Mouse (Mus musculus) hindbrain, embryonic 10.5 days (tissue): ENCODE data around the gene Uhrf1. TPM values are rescaled to one million over a fixed set of nuclear protein-coding genes. Genes with fewer than 3 reads are reported as not detected.

ENCODE experiments used
- DNase-seq: peaks from one replicate; pipeline ENCODE4 v3.0.0-alpha.2; 2017; ENCODE audit warnings: low spot score
- H3K27ac ChIP-seq: fragments of 300-500 bp; sonication (generic); 2 replicates; pipeline ENCODE4 v1.5.1; 2016; ENCODE audit warnings: mild to moderate bottlenecking, moderate library complexity
- H3K27me3 ChIP-seq: fragments of 300-500 bp; sonication (generic); 2 replicates; pipeline ENCODE4 v1.6.1; 2016; ENCODE audit warnings: mild to moderate bottlenecking; ENCODE audit not compliant: poor library complexity, insufficient read depth, severe bottlenecking
- H3K36me3 ChIP-seq: fragments of 300-500 bp; sonication (generic); 2 replicates; pipeline ENCODE4 v1.6.1; 2016; ENCODE audit warnings: mild to moderate bottlenecking, moderate library complexity
- H3K4me1 ChIP-seq: fragments of 300-500 bp; sonication (generic); replicated peaks from 2 replicates; pipeline ENCODE4 v1.6.1; 2016; ENCODE audit warnings: mild to moderate bottlenecking
- H3K4me3 ChIP-seq: fragments of 300-500 bp; sonication (generic); 2 replicates; pipeline ENCODE4 v1.5.1; 2016; ENCODE audit warnings: mild to moderate bottlenecking, moderate library complexity
- H3K9me3 ChIP-seq: fragments of 300-500 bp; sonication (generic); 2 replicates; pipeline ENCODE4 v1.6.1; 2016; ENCODE audit warnings: mild to moderate bottlenecking, moderate library complexity
- WGBS: fragments of 180-500 bp; shearing (Covaris S2); methylation state at CpG from one replicate; pipeline ENCODE4 v1.1.7; 2016; 5-methylcytosine and 5-hydroxymethylcytosine counted together
- polyA plus RNA-seq: library from polyadenylated mRNA; unstranded; fragments of >200 nt; fragmentation: Nextera tagmentation; extraction: Ambion mirVana; gene quantifications from 2 replicates; pipeline ENCODE4 v1.2.1, GENCODE M21; 2016

The Uhrf1 gene
- polyA plus RNA-seq, 1 experiment from 2014 or later: 196 TPM

- peaks cover 33% of the 10 kb centered on the region for H3K36me3 ChIP-seq
- peaks cover 40% of the 10 kb centered on the region for H3K4me1 ChIP-seq
- peak within 1 kb of the TSS; percentile 88 for H3K4me3 ChIP-seq
- peak; percentile 99 for DNase-seq
- 1% methylated on average over 57 of the region's 57 CpGs for WGBS
- H3K27me3 ChIP-seq: no peaks in the 10 kb centered on the region
- peak within 1 kb of the TSS; percentile 95 for H3K27ac ChIP-seq
- H3K9me3 ChIP-seq: no peaks in the 10 kb centered on the region
These were observed 22.5 kb downstream of the Uhrf1 start, which contains the start of gene Kdm4b for GRCm38 (mm10) chr17:56325450-56326152. Gene Kdm4b, plus strand, starts transcription at chr17:56326062.

- peak overlapping the region; percentile 88 for H3K4me3 ChIP-seq
- DNase-seq: peak; percentile 19
- peak overlapping the region; percentile 95 for H3K27ac ChIP-seq
- H3K4me1 ChIP-seq: peaks cover 47% of the 10 kb centered on the region
- 3% methylated on average over 67 of the region's 67 CpGs for WGBS
- H3K27me3 ChIP-seq: no peaks in the 10 kb centered on the region
- H3K36me3 ChIP-seq: peaks cover 28% of the 10 kb centered on the region
- H3K9me3 ChIP-seq: no peaks in the 10 kb centered on the region
These were observed 23.3 kb downstream of the Uhrf1 start for GRCm38 (mm10) chr17:56326153-56327147.

GRCm38 (mm10) chr17:56329267-56329666 lies 26.1 kb downstream of the Uhrf1 start:
- Histone ChIP-seq H3K27ac (no peak overlapping the region), H3K4me1 (peaks cover 61% of the 10 kb centered on the region), H3K4me3 (no peak overlapping the region), H3K9me3 (no peaks in the 10 kb centered on the region), H3K27me3 (no peaks in the 10 kb centered on the region), H3K36me3 (peaks cover 5% of the 10 kb centered on the region)
- no peak for DNase-seq

- peak overlapping the region; percentile 13; the same call in 1 of the 2 replicates for H3K27ac ChIP-seq
- no peak for DNase-seq
- WGBS: 76% methylated on average over 3 of the region's 3 CpGs
- no peaks in the 10 kb centered on the region for H3K9me3 ChIP-seq
- H3K4me1 ChIP-seq: peaks cover 55% of the 10 kb centered on the region
- H3K4me3 ChIP-seq: no peak overlapping the region
- peaks cover 13% of the 10 kb centered on the region for H3K36me3 ChIP-seq
- H3K27me3 ChIP-seq: no peaks in the 10 kb centered on the region
These were observed 27.2 kb downstream of the Uhrf1 start for GRCm38 (mm10) chr17:56330345-56330744.

- DNase-seq: no peak
- Histone ChIP-seq H3K36me3 (peaks cover 13% of the 10 kb centered on the region), H3K4me1 (peaks cover 58% of the 10 kb centered on the region)
These were observed 28.1 kb downstream of the Uhrf1 start for GRCm38 (mm10) chr17:56331256-56331655.

GRCm38 (mm10) chr17:56332987-56333386 lies 29.9 kb downstream of the Uhrf1 start:
- Histone ChIP-seq H3K36me3 (peaks cover 13% of the 10 kb centered on the region), H3K27me3 (no peaks in the 10 kb centered on the region), H3K27ac (no peak overlapping the region), H3K4me1 (peaks cover 45% of the 10 kb centered on the region), H3K4me3 (no peak overlapping the region), H3K9me3 (no peaks in the 10 kb centered on the region)
- peak; percentile 35 for DNase-seq
- 47% methylated on average over 8 of the region's 8 CpGs for whole genome bisulfite sequencing

More at GRCm38 (mm10) chr17:56331256-56331655, 28.1 kb downstream of the Uhrf1 start:
- H3K4me3 ChIP-seq: no peak overlapping the region
- no peaks in the 10 kb centered on the region for H3K9me3 ChIP-seq
- no peaks in the 10 kb centered on the region for H3K27me3 ChIP-seq
- no peak overlapping the region for H3K27ac ChIP-seq

GRCm38 (mm10) chr17:56337190-56337589 lies 34.1 kb downstream of the Uhrf1 start:
- H3K27ac ChIP-seq: no peak overlapping the region
- WGBS: 67% methylated on average over 4 of the region's 4 CpGs
- H3K4me1 ChIP-seq: peaks cover 36% of the 10 kb centered on the region
- H3K4me3 ChIP-seq: no peak overlapping the region
- peak; percentile 47 for DNase-seq
- H3K27me3 ChIP-seq: no peaks in the 10 kb centered on the region
- no peaks in the 10 kb centered on the region for H3K9me3 ChIP-seq
- H3K36me3 ChIP-seq: peaks cover 13% of the 10 kb centered on the region

- Histone ChIP-seq H3K27me3 (no peaks in the 10 kb centered on the region), H3K36me3 (peaks cover 13% of the 10 kb centered on the region), H3K9me3 (no peaks in the 10 kb centered on the region), H3K4me3 (no peak overlapping the region), H3K27ac (no peak overlapping the region), H3K4me1 (peaks cover 33% of the 10 kb centered on the region)
- no peak for DNase-seq
- WGBS: 91% methylated on average over 6 of the region's 6 CpGs
These were observed 34.7 kb downstream of the Uhrf1 start for GRCm38 (mm10) chr17:56337791-56338190.

- no peak overlapping the region for H3K4me3 ChIP-seq
- H3K27ac ChIP-seq: no peak overlapping the region
- no peaks in the 10 kb centered on the region for H3K27me3 ChIP-seq
- H3K4me1 ChIP-seq: peaks cover 34% of the 10 kb centered on the region
- no peak for DNase-seq
- 60% methylated on average over 4 of the region's 4 CpGs for WGBS
- H3K9me3 ChIP-seq: no peaks in the 10 kb centered on the region
- peaks cover 13% of the 10 kb centered on the region for H3K36me3 ChIP-seq
These were observed 35.8 kb downstream of the Uhrf1 start for GRCm38 (mm10) chr17:56338909-56339308.

- H3K4me3 ChIP-seq: no peak overlapping the region
- DNase-seq: no peak
- H3K36me3 ChIP-seq: peaks cover 15% of the 10 kb centered on the region
- no peak overlapping the region for H3K27ac ChIP-seq
- H3K4me1 ChIP-seq: peaks cover 30% of the 10 kb centered on the region
- no peaks in the 10 kb centered on the region for H3K27me3 ChIP-seq
- no peaks in the 10 kb centered on the region for H3K9me3 ChIP-seq
These were observed 37.6 kb downstream of the Uhrf1 start for GRCm38 (mm10) chr17:56340717-56341116.

- Histone ChIP-seq H3K27me3 (no peaks in the 10 kb centered on the region), H3K4me3 (no peak overlapping the region), H3K27ac (no peak overlapping the region), H3K4me1 (peaks cover 23% of the 10 kb centered on the region), H3K9me3 (no peaks in the 10 kb centered on the region), H3K36me3 (peaks cover 21% of the 10 kb centered on the region)
- DNase-seq: no peak
- 85% methylated on average over 3 of the region's 3 CpGs for WGBS
These were observed 40.3 kb downstream of the Uhrf1 start for GRCm38 (mm10) chr17:56343466-56343865.

GRCm38 (mm10) chr17:56345364-56345763 lies 42.2 kb downstream of the Uhrf1 start:
- Histone ChIP-seq H3K36me3 (peaks cover 29% of the 10 kb centered on the region), H3K4me1 (peaks cover 17% of the 10 kb centered on the region), H3K9me3 (no peaks in the 10 kb centered on the region), H3K4me3 (no peak overlapping the region), H3K27me3 (no peaks in the 10 kb centered on the region), H3K27ac (no peak overlapping the region)
- DNase-seq: no peak
- 73% methylated on average over 2 of the region's 2 CpGs for WGBS

- Histone ChIP-seq H3K4me1 (peaks cover 9% of the 10 kb centered on the region), H3K9me3 (no peaks in the 10 kb centered on the region), H3K4me3 (no peak overlapping the region), H3K36me3 (peaks cover 47% of the 10 kb centered on the region), H3K27ac (peak overlapping the region; percentile 18; the same call in 1 of the 2 replicates), H3K27me3 (no peaks in the 10 kb centered on the region)
- 76% methylated on average over 4 of the region's 4 CpGs for WGBS
- no peak for DNase-seq
These were observed 45.0 kb downstream of the Uhrf1 start for GRCm38 (mm10) chr17:56348128-56348527.
